Mouse (Mus musculus) monocyte, adult 2 months (primary cell): ENCODE data around the gene Cry2.
"Not testable (repeated sequence)": the region's sequence is repeated elsewhere in the genome, so short reads cannot be mapped to it uniquely, and the experiment has no call there.

ENCODE experiments used
- DNase-seq, 2 experiments: peaks; one replicate each; pipeline ENCODE4 v3.0.0; 2022; ENCODE audit warnings: low spot score in 2 of 2, low read depth in 1 of 2

Gene Cry2

DNA sequence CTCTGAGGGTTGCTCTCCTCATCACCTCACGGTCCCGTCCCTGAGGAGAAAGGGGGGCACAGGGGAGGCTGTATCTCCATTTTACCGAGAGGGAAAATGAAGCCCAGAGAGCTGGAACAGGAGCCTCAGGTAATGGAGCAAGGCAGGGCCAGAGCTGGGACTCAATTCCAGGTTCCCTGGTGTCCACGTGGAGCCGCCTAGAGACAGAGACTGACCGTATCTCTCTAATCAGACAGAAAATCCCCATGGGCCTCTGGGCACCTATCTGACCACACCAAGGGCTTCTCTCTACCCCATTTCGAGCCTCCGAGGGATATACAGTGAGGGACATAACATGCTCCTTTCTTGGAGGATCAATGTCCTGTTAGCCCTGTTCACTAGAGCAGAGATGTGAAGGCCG lies 10.7 kb downstream of the Cry2 start:
- no peak for DNase-seq

- no peak for DNase-seq
Observed at GRCm38 (mm10) chr2:92422388-92423135, 11.3 kb downstream of the Cry2 start.

DNA sequence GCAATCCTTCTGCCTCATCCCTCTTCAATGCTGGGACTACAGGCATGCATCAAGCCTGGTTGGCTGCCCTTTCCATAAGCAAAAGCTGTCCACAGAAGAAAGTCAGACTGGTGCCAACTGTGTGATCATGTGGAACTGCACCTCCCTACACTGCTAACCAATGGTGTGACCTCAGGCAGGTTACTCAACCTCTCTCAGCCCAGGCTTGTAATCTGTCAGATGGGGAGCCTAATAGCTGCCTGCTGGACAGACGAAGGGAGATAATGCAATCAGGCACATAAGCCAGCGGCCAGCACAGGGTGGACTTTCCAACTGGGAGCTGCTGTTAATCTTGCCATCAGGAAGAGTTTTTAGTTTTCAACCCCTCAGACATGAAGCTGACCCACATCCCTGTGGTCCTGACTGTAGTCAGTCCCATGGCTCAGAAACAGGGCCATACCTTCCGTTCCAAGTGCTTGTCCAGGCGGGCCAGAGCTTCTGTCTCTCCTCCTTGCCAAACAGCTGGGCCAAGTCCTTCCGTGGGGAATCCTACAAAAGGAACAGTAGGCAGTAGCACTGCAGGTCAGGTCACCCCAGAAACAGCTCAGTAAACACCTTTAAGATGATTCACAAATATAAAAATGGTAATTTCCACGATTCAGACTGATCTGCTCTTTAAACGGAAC lies 12.0 kb downstream of the Cry2 start:
- DNase-seq = no peak

DNA sequence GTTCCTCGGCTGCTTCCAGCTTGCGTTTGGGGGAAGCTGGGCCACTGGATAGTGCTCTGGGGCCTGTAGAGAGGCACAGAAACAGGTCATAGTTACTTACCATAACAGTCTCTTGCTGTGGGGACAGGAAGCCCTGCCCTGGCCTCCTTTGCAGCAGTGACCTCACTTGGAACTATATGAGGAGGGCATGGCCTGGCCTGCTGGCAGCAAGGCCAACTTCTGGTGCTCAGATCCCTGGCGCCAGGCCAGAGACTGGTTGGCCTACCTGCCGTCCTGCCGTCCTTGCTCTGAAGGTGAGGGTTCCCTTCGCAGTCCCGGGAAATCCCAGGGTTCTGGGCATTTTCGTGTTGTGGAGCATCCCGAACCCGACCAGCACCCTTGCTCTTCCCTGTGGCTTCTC lies 22.1 kb downstream of the Cry2 start:
- no peak for DNase-seq

DNA sequence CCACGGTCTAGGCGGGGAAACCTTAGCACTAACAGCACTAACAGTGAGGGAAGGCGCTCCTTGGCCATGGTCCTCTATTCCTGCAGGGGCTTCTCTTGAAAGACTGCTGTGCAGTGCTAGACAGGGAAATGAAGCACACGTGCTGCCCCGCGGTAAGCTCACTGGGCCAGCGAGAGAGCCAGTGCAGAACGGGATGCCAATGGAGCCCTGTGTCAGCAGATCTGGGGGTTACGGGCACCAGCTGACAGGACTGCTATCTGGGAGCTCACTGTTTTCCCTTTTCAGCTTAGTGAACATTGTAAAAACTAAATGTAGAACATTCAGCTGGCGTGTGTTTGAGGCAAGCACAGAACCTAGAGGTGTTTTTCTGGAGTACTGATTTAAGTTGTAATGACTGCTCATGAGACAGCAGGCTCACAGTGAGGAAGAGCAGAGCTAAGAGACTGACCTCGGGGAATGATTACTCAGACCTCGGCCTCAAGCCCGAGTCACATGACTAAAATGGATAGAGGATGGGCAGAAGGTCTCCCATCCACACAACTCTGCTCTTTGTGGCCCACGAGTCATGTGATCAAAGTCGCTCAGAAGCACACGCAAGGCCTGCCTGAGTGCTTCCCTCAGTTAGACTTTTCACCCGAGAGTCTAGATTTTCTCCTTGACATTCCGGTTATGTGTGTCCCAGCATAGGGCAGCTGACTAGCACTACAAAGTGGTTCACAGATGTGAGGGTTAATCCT lies 25.4 kb downstream of the Cry2 start:
- DNase-seq = no peak

DNA sequence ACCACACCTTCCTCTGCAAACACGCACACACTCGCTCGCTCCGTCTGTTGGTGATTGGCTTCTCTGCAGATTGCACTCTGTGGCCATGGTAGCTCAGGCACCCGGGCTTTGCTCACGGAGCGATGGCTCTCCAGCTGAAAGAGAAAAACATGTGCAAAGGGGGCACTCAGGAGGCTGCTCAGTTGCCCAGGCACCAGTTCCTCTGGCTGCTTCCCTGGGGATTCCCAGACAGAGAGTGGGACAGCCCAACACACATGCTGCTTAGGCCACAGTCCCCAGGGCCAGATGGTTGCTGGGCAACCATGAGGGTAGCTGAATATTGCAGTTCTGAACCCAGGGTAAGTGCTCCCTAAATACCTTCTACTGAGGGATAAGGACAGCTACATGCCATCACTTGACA lies 28.2 kb downstream of the Cry2 start:
- no peak for DNase-seq

DNA sequence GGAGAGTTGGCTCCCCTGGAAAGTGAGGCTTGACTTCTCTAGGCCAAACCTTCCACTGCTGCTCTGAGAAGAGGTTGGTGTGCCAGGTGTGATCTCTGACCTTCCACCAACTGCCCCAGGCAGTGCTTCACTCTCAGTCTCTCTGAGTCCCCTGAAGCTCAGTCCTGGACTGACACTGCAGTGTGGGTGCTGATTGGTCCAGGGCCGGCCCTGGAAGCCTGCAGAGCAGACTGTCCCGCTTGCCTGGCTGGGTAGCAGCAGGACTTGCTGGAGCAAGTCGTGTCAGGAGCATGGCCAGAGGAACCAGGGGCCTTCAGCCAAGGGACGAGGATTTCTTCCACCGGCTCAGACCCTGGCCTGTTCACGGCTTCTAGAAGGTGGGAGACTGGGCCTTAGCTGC lies 29.1 kb downstream of the Cry2 start:
- no peak for DNase-seq

- DNase-seq = no peak
Observed at GRCm38 (mm10) chr2:92403776-92404319, 30.0 kb downstream of the Cry2 start.

DNA sequence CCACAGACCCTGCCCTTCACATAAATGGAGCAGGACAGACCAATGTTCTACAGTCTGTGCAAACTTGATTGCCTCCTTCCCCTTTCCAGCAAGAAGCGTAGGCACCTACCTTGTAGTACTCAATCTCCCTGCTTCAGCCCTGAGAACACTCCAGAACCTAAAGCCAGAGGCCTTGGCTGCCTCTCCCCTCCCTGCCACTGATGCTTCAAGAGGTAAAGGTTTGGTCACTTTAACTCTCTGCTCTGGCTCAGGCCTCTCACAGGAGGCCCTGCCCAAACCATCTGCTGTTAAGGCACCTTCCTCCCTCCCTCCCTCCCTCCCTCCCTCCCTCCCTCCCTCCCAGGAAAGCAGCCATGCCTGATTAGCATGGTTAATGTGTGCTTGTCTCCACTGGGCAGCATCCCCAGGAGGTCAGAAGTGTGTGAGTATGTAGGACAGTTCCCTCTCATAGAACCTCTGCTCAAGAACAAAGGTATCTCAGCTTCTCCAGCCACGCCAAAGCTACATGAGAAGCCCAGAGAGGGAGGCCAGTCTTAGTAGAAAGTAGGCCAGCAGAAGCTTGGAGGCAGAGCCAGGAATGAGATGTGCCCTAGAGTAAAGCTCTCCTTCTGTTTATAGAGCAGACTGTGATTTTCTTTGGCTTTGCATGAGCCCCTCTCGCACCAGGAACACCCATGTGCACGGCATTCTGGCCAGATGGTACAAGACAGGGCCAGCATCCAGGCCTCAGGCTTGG lies 31.1 kb downstream of the Cry2 start:
- DNase-seq = no peak

- DNase-seq = no peak
Observed at GRCm38 (mm10) chr2:92401091-92401561, 32.7 kb downstream of the Cry2 start, which contains the start of gene Mapk8ip1. Mapk8ip1 (minus strand) TSS chr2:92401263.

- no peak for DNase-seq
Observed at GRCm38 (mm10) chr2:92400682-92401081, 33.2 kb downstream of the Cry2 start.

DNA sequence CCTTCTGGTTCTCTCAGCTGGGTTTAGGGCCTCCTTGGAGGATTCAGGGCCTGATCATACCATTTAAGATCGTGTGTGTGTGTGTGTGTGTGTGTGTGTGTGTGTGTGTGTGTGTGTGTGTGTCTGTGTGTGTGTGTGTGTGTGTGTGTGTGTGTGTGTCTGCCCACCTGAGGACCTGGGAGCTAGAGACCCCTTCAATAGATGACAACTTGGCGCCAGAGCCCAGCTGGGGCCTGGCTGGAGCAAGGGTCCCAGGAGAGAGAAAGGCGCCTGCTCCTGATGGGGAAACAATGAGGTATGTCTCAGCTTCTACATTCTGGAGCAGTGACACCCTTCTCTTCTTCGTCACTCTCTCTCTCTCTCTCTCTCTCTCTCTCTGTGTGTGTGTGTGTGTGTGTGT lies 34.0 kb downstream of the Cry2 start:
- not testable (repeated sequence) for DNase-seq

- no peak for DNase-seq
Observed at GRCm38 (mm10) chr2:92397436-92397835, 36.4 kb downstream of the Cry2 start.

- DNase-seq = no peak
Observed at GRCm38 (mm10) chr2:92395535-92395934, 38.3 kb downstream of the Cry2 start.

GRCm38 (mm10) chr2:92392318-92393264 lies 41.3 kb downstream of the Cry2 start:
- no peak for DNase-seq

DNA sequence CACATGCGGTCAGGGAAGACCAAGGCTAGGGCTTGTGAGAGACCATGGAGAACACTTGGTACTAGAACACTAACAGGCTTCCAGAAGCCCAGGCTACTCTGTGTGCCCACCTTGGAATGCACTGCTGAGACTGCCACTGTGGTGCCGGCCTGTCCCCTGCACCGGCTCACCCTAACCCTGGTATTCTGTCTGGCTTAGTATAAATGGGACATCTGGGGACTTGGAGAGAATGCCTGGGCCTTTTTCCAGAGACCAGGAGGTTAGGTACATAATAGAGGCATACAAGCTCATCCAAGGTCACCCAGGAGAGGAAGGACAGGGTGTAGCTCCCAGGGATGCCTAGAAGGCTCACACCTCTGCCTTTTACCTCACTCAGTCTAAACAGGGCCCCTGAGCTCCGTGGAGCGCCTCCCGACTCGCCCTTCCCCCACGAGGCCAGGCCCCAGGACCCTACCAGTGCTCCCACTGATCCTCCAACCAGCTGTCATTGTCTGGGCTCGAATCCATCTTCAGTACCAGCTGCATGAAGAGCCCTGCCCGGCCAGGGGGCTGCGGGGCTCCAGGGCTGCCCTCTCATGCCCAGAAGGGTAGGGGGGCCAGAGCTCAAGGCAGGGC lies 42.0 kb downstream of the Cry2 start:
- no peak for DNase-seq

- no peak for DNase-seq
Observed at GRCm38 (mm10) chr2:92391116-92391515, 42.7 kb downstream of the Cry2 start.

GRCm38 (mm10) chr2:92390206-92390930 lies 43.5 kb downstream of the Cry2 start:
- no peak for DNase-seq

DNA sequence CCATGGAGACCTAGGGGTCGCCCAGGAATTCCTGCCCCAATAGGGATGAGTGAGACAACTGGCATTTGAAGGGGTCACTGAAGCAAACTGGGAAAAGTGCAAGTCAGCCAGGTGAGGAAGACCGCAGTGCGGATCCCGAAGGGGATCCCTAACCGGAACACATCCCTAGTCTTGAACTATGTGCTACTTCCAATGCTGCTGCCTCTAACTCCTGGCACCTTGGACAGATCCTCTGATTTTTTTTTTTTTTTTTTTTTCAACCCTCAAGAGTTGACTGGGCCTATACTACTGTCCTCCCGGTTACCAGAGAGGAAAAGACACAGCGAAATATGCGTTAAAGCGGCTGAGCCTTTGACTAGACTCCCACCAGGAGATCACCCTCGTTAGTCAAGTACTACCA lies 44.2 kb downstream of the Cry2 start:
- no peak for DNase-seq
